Mouse (Mus musculus): ENCODE results near the gene Lrrc17. TPM values are rescaled to one million over a fixed set of nuclear protein-coding genes. Genes with fewer than 3 reads are reported as not detected.
"Not testable (repeated sequence)": the region's sequence is repeated elsewhere in the genome, so short reads cannot be mapped to it uniquely, and the experiment has no call there.

Gene Lrrc17
- polyA plus RNA-seq, 1 experiment = 70.3 TPM

- Histone ChIP-seq H3K4me2 (ENCODE audit: low read depth) (no peak overlapping the region), H3K27me3 (ENCODE audit: control insufficient read depth, insufficient read depth, insufficient read length) (no peaks in the 10 kb centered on the region), H3K4me3 (no peak overlapping the region), H3K79me2 (ENCODE audit: control insufficient read depth, insufficient read depth) (no peaks in the 10 kb centered on the region), H3K36me3 (ENCODE audit: control insufficient read depth, insufficient read depth) (no peaks in the 10 kb centered on the region), H3ac (ENCODE audit: control insufficient read depth, insufficient read length) (no peak overlapping the region)
- TF ChIP-seq TCF12 (IDR thresholded peaks at IDR 0.05; ENCODE audit: insufficient read depth, poor library complexity, severe bottlenecking) = no peak
- TF ChIP-seq POLR2AphosphoS2 (IDR thresholded peaks at IDR 0.05; ENCODE audit: insufficient read length, low read depth) = no peak
- no peak for TF ChIP-seq E2F4 (IDR thresholded peaks at IDR 0.05; ENCODE audit: insufficient read depth)
- no peak for TF ChIP-seq REST (IDR thresholded peaks at IDR 0.05; ENCODE audit: insufficient read depth, insufficient read length)
- TF ChIP-seq TCF3 (IDR thresholded peaks at IDR 0.05; ENCODE audit: insufficient read length, low read depth) = no peak
- TF ChIP-seq MAX (IDR thresholded peaks at IDR 0.05; ENCODE audit: low read depth) = no peak
- TF ChIP-seq SRF (IDR thresholded peaks at IDR 0.05; ENCODE audit: control insufficient read depth, insufficient read length, low read depth) = no peak
- TF ChIP-seq MYOG (IDR thresholded peaks at IDR 0.05; ENCODE audit: control insufficient read depth in 1 of 3, insufficient read depth in 1 of 3, insufficient read length in 2 of 3, low read depth in 2 of 3) = no peak
- no peak for TF ChIP-seq POLR2A (IDR thresholded peaks at IDR 0.05; ENCODE audit: insufficient read length, low read depth)
- no peak for TF ChIP-seq MYOD1 (IDR thresholded peaks at IDR 0.05; ENCODE audit: control insufficient read depth in 1 of 3, insufficient read length in 2 of 3, low read depth in 2 of 3)
- no peak for TF ChIP-seq USF1 (IDR thresholded peaks at IDR 0.05; ENCODE audit: low read depth)
- no peak for TF ChIP-seq CEBPB (IDR thresholded peaks at IDR 0.05; ENCODE audit: insufficient read depth, poor library complexity, severe bottlenecking)
These were observed 43.4 kb downstream of the Lrrc17 start for GRCm38 (mm10) chr5:21586763-21587162.

GRCm38 (mm10) chr5:21587683-21588082 lies 44.3 kb downstream of the Lrrc17 start:
- no peaks in the 10 kb centered on the region for H3K36me3 ChIP-seq (ENCODE audit: control insufficient read depth, insufficient read depth)
- H3K27me3 ChIP-seq (ENCODE audit: control insufficient read depth, insufficient read depth, insufficient read length) = no peaks in the 10 kb centered on the region
- TF ChIP-seq USF1 (IDR thresholded peaks at IDR 0.05; ENCODE audit: low read depth) (no peak), MYOD1 (IDR thresholded peaks at IDR 0.05; ENCODE audit: control insufficient read depth in 1 of 3, insufficient read length in 2 of 3, low read depth in 2 of 3) (no peak), CEBPB (IDR thresholded peaks at IDR 0.05; ENCODE audit: insufficient read depth, poor library complexity, severe bottlenecking) (no peak), E2F4 (IDR thresholded peaks at IDR 0.05; ENCODE audit: insufficient read depth) (no peak), TCF12 (IDR thresholded peaks at IDR 0.05; ENCODE audit: insufficient read depth, poor library complexity, severe bottlenecking) (no peak), MYOG (IDR thresholded peaks at IDR 0.05; ENCODE audit: control insufficient read depth in 1 of 3, insufficient read depth in 1 of 3, insufficient read length in 2 of 3, low read depth in 2 of 3) (no peak), TCF3 (IDR thresholded peaks at IDR 0.05; ENCODE audit: insufficient read length, low read depth) (no peak), MAX (IDR thresholded peaks at IDR 0.05; ENCODE audit: low read depth) (no peak), SRF (IDR thresholded peaks at IDR 0.05; ENCODE audit: control insufficient read depth, insufficient read length, low read depth) (no peak), REST (IDR thresholded peaks at IDR 0.05; ENCODE audit: insufficient read depth, insufficient read length) (no peak), POLR2A (IDR thresholded peaks at IDR 0.05; ENCODE audit: insufficient read length, low read depth) (no peak)
- H3ac ChIP-seq (ENCODE audit: control insufficient read depth, insufficient read length) = no peak overlapping the region
- no peak overlapping the region for H3K4me2 ChIP-seq (ENCODE audit: low read depth)
- no peak overlapping the region for H3K4me3 ChIP-seq
- no peaks in the 10 kb centered on the region for H3K79me2 ChIP-seq (ENCODE audit: control insufficient read depth, insufficient read depth)

GRCm38 (mm10) chr5:21588220-21588619 lies 44.9 kb downstream of the Lrrc17 start:
- H3K36me3 ChIP-seq (ENCODE audit: control insufficient read depth, insufficient read depth) = no peaks in the 10 kb centered on the region
- no peaks in the 10 kb centered on the region for H3K27me3 ChIP-seq (ENCODE audit: control insufficient read depth, insufficient read depth, insufficient read length)
- no peak overlapping the region for H3ac ChIP-seq (ENCODE audit: control insufficient read depth, insufficient read length)
- TF ChIP-seq TCF12 (IDR thresholded peaks at IDR 0.05; ENCODE audit: insufficient read depth, poor library complexity, severe bottlenecking) (no peak), USF1 (IDR thresholded peaks at IDR 0.05; ENCODE audit: low read depth) (no peak), REST (IDR thresholded peaks at IDR 0.05; ENCODE audit: insufficient read depth, insufficient read length) (no peak), MYOG (IDR thresholded peaks at IDR 0.05; ENCODE audit: control insufficient read depth in 1 of 3, insufficient read depth in 1 of 3, insufficient read length in 2 of 3, low read depth in 2 of 3) (no peak), MYOD1 (IDR thresholded peaks at IDR 0.05; ENCODE audit: control insufficient read depth in 1 of 3, insufficient read length in 2 of 3, low read depth in 2 of 3) (no peak)
- no peak overlapping the region for H3K4me3 ChIP-seq
- no peak overlapping the region for H3K4me2 ChIP-seq (ENCODE audit: low read depth)
- H3K79me2 ChIP-seq (ENCODE audit: control insufficient read depth, insufficient read depth) = no peaks in the 10 kb centered on the region

GRCm38 (mm10) chr5:21592106-21592505 lies 48.7 kb downstream of the Lrrc17 start:
- no peak overlapping the region for H3K4me3 ChIP-seq
- H3K36me3 ChIP-seq (ENCODE audit: control insufficient read depth, insufficient read depth) = no peaks in the 10 kb centered on the region
- TF ChIP-seq REST (IDR thresholded peaks at IDR 0.05; ENCODE audit: insufficient read depth, insufficient read length) = no peak
- no peak for TF ChIP-seq TCF3 (IDR thresholded peaks at IDR 0.05; ENCODE audit: insufficient read length, low read depth)
- no peak for TF ChIP-seq CEBPB (IDR thresholded peaks at IDR 0.05; ENCODE audit: insufficient read depth, poor library complexity, severe bottlenecking)
- no peak for TF ChIP-seq POLR2AphosphoS2 (IDR thresholded peaks at IDR 0.05; ENCODE audit: insufficient read length, low read depth)
- no peak for TF ChIP-seq SRF (IDR thresholded peaks at IDR 0.05; ENCODE audit: control insufficient read depth, insufficient read length, low read depth)
- TF ChIP-seq TCF12 (IDR thresholded peaks at IDR 0.05; ENCODE audit: insufficient read depth, poor library complexity, severe bottlenecking) = no peak
- no peak for TF ChIP-seq MYOG (IDR thresholded peaks at IDR 0.05; ENCODE audit: control insufficient read depth in 1 of 3, insufficient read depth in 1 of 3, insufficient read length in 2 of 3, low read depth in 2 of 3)
- no peak for TF ChIP-seq MAX (IDR thresholded peaks at IDR 0.05; ENCODE audit: low read depth)
- no peak overlapping the region for H3K4me2 ChIP-seq (ENCODE audit: low read depth)
- H3K79me2 ChIP-seq (ENCODE audit: control insufficient read depth, insufficient read depth) = no peaks in the 10 kb centered on the region
- H3ac ChIP-seq (ENCODE audit: control insufficient read depth, insufficient read length) = no peak overlapping the region
- H3K27me3 ChIP-seq (ENCODE audit: control insufficient read depth, insufficient read depth, insufficient read length) = no peaks in the 10 kb centered on the region

- H3K4me3 ChIP-seq = no peak overlapping the region
- no peaks in the 10 kb centered on the region for H3K79me2 ChIP-seq (ENCODE audit: control insufficient read depth, insufficient read depth)
- no peak for TF ChIP-seq POLR2A (IDR thresholded peaks at IDR 0.05; ENCODE audit: insufficient read length, low read depth)
- no peaks in the 10 kb centered on the region for H3K27me3 ChIP-seq (ENCODE audit: control insufficient read depth, insufficient read depth, insufficient read length)
- H3K36me3 ChIP-seq (ENCODE audit: control insufficient read depth, insufficient read depth) = no peaks in the 10 kb centered on the region
- H3K4me2 ChIP-seq (ENCODE audit: low read depth) = no peak overlapping the region
- no peak overlapping the region for H3ac ChIP-seq (ENCODE audit: control insufficient read depth, insufficient read length)
These were observed 49.9 kb downstream of the Lrrc17 start for GRCm38 (mm10) chr5:21593201-21593709.

- H3ac ChIP-seq (ENCODE audit: control insufficient read depth, insufficient read length); H3K4me3 ChIP-seq: not testable (repeated sequence)
These were observed 56.2 kb downstream of the Lrrc17 start for GRCm38 (mm10) chr5:21599536-21599935.

More at GRCm38 (mm10) chr5:21599536-21599935, 56.2 kb downstream of the Lrrc17 start:
- H3K27me3 ChIP-seq (ENCODE audit: control insufficient read depth, insufficient read depth, insufficient read length); H3K36me3 ChIP-seq (ENCODE audit: control insufficient read depth, insufficient read depth); H3K4me2 ChIP-seq (ENCODE audit: low read depth); H3K79me2 ChIP-seq (ENCODE audit: control insufficient read depth, insufficient read depth): not testable (repeated sequence)

All from myocyte (in vitro differentiated cells).